Mouse (Mus musculus) neural tube, embryonic 14.5 days (tissue): ENCODE data around the gene Foxk1. TPM values are rescaled to one million over a fixed set of nuclear protein-coding genes. Genes with fewer than 3 reads are reported as not detected.

Source experiments
- ATAC-seq: fragments of 200-750 bp; cut with Nextera tagmentation; 2 replicates; pipeline ENCODE4 v1.8.0; 2017; ENCODE audit warnings: low read depth, mild to moderate bottlenecking, moderate TSS enrichment, moderate library complexity
- H3K27ac ChIP-seq: fragments of 300-500 bp; sonication (generic); 2 replicates; pipeline ENCODE4 v1.5.1; 2014; ENCODE audit warnings: low read depth, mild to moderate bottlenecking, control low read depth, low read length, moderate library complexity, mixed read lengths
- H3K27me3 ChIP-seq: fragments of 300-500 bp; sonication (generic); 2 replicates; pipeline ENCODE4 v1.6.1; 2014; ENCODE audit warnings: low read length; ENCODE audit not compliant: control insufficient read depth, insufficient read depth
- H3K36me3 ChIP-seq: fragments of 300-500 bp; sonication (generic); 2 replicates; pipeline ENCODE4 v1.6.1; 2014; ENCODE audit warnings: low read length, mixed read lengths; ENCODE audit not compliant: control insufficient read depth, insufficient read depth
- H3K4me1 ChIP-seq: fragments of 300-500 bp; sonication (generic); 2 replicates; pipeline ENCODE4 v1.6.1; 2014; ENCODE audit warnings: low read length; ENCODE audit not compliant: control insufficient read depth, insufficient read depth
- H3K4me2 ChIP-seq: fragments of 300-500 bp; sonication (generic); 2 replicates; pipeline ENCODE4 v1.6.1; 2014; ENCODE audit warnings: mild to moderate bottlenecking, low read depth, low read length, control low read depth
- H3K4me3 ChIP-seq: fragments of 300-500 bp; sonication (generic); 2 replicates; pipeline ENCODE4 v1.5.1; 2014; ENCODE audit warnings: low read depth, low read length, control low read depth, mixed read lengths
- H3K9ac ChIP-seq: fragments of 300-500 bp; sonication (generic); replicated peaks from 2 replicates; pipeline ENCODE4 v1.6.1; 2014; ENCODE audit warnings: low read depth, mild to moderate bottlenecking, control low read depth, low read length, mixed read lengths
- H3K9me3 ChIP-seq: fragments of 300-500 bp; sonication (generic); 2 replicates; pipeline ENCODE4 v1.6.1; 2016; ENCODE audit warnings: low read length; ENCODE audit not compliant: control insufficient read depth
- WGBS: fragments of 180-500 bp; shearing (Covaris S2); extraction: QIAGEN DNeasy Blood & Tissue Kit; methylation state at CpG from one replicate; pipeline ENCODE4 v1.1.7; 2014; 5-methylcytosine and 5-hydroxymethylcytosine counted together
- polyA plus RNA-seq: library from polyadenylated mRNA; unstranded; fragments of >200 nt; fragmentation: Nextera tagmentation; extraction: Ambion mirVana; gene quantifications from 2 replicates; pipeline ENCODE4 v1.2.1, GENCODE M21; 2014

Foxk1 gene
- polyA plus RNA-seq, 1 experiment from 2014 or later, result 4.3 TPM

- no peaks in the 10 kb centered on the region for H3K9me3 ChIP-seq
- H3K9ac ChIP-seq, result peak overlapping the region; percentile 95
- peaks cover 33% of the 10 kb centered on the region for H3K4me1 ChIP-seq
- no peaks in the 10 kb centered on the region for H3K36me3 ChIP-seq
- ATAC-seq, result peak; percentile 45
- no peaks in the 10 kb centered on the region for H3K27me3 ChIP-seq
- peak overlapping the region; percentile 82 for H3K4me2 ChIP-seq
- peak overlapping the region; percentile 81 for H3K27ac ChIP-seq
- H3K4me3 ChIP-seq, result peak overlapping the region; percentile 99
- under 1% methylated on average over 53 of the region's 67 CpGs for WGBS
Measured at GRCm38 (mm10) chr5:142401641-142402625, 636 bp downstream of the Foxk1 start.

GRCm38 (mm10) chr5:142403694-142404093 is 2.4 kb downstream of the Foxk1 start:
- Histone ChIP-seq H3K4me1 (peaks cover 33% of the 10 kb centered on the region), H3K9ac (no peak overlapping the region)
- 76% methylated on average over 3 of the region's 3 CpGs for WGBS

GRCm38 (mm10) chr5:142404307-142404706 is 3.0 kb downstream of the Foxk1 start:
- Histone ChIP-seq H3K9me3 (no peaks in the 10 kb centered on the region), H3K9ac (no peak overlapping the region), H3K4me1 (peaks cover 34% of the 10 kb centered on the region), H3K4me2 (peak overlapping the region; percentile 24; the same call in 1 of the 2 replicates), H3K4me3 (no peak overlapping the region; the same call in 1 of the 2 replicates), H3K36me3 (no peaks in the 10 kb centered on the region), H3K27me3 (no peaks in the 10 kb centered on the region), H3K27ac (no peak overlapping the region)
- 96% methylated on average over 1 of the region's 1 CpGs for WGBS
- no peak for ATAC-seq

More at GRCm38 (mm10) chr5:142403694-142404093, 2.4 kb downstream of the Foxk1 start:
- Histone ChIP-seq H3K27ac (no peak overlapping the region), H3K4me2 (peak overlapping the region; percentile 82), H3K9me3 (no peaks in the 10 kb centered on the region), H3K4me3 (no peak overlapping the region), H3K27me3 (no peaks in the 10 kb centered on the region), H3K36me3 (no peaks in the 10 kb centered on the region)
- no peak for ATAC-seq

DNA sequence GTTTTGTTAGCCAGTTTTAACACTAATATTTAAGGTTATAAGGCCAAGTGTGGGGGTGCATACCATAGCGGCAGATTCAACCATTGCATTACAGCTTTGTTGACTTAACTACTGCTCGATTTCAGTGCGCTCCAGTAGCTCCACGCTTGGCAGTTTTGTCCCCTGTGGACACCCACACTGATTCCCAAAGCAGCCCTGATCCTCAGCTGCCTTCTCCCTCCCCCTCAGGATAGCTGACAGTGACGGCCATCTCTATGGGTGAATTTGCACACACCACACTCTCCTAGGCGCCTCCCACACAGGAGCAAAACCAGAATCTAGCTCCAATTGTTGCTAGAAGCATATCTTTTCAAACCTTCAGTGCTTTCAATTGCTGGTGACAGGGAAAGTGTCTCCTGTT is 4.1 kb downstream of the Foxk1 start:
- no peak overlapping the region for H3K9ac ChIP-seq

GRCm38 (mm10) chr5:142406401-142406800 is 5.1 kb downstream of the Foxk1 start:
- Histone ChIP-seq H3K4me1 (peaks cover 31% of the 10 kb centered on the region), H3K9ac (no peak overlapping the region), H3K4me3 (no peak overlapping the region), H3K4me2 (no peak overlapping the region), H3K27ac (no peak overlapping the region), H3K9me3 (no peaks in the 10 kb centered on the region), H3K27me3 (no peaks in the 10 kb centered on the region), H3K36me3 (no peaks in the 10 kb centered on the region)
- 94% methylated on average over 7 of the region's 7 CpGs for WGBS
- no peak for ATAC-seq

More for the DNA sequence above, 4.1 kb downstream of the Foxk1 start:
- ATAC-seq, result no peak
- Histone ChIP-seq H3K36me3 (no peaks in the 10 kb centered on the region), H3K4me2 (no peak overlapping the region), H3K4me3 (no peak overlapping the region), H3K4me1 (peaks cover 36% of the 10 kb centered on the region), H3K27ac (no peak overlapping the region), H3K9me3 (no peaks in the 10 kb centered on the region), H3K27me3 (no peaks in the 10 kb centered on the region)
- WGBS, result 69% methylated on average over 6 of the region's 6 CpGs

DNA sequence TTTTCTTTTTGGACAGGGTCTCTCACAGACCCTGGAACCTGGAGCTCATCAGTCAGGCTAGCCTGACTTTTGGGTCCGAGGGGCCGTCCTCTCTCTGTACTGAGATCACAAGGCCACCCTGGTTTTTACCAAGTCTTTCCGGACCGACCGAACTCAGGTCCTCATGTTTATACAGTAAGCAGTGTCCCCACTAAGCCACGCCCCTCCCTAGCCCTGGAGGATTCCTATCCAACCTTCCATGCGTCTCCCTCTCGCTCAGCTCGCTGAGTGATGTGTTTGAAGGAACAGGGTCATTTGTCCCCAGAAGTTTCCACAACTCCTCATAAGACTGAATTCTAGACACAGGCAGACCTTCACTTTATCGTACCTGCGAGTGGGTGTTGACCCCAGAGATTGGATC is 5.6 kb downstream of the Foxk1 start:
- no peak overlapping the region for H3K4me2 ChIP-seq
- H3K9me3 ChIP-seq, result no peaks in the 10 kb centered on the region
- ATAC-seq, result no peak
- H3K36me3 ChIP-seq, result no peaks in the 10 kb centered on the region
- no peak overlapping the region for H3K4me3 ChIP-seq
- no peak overlapping the region for H3K9ac ChIP-seq
- H3K4me1 ChIP-seq, result peaks cover 30% of the 10 kb centered on the region
- H3K27ac ChIP-seq, result no peak overlapping the region
- no peaks in the 10 kb centered on the region for H3K27me3 ChIP-seq
- WGBS, result 86% methylated on average over 11 of the region's 11 CpGs

DNA sequence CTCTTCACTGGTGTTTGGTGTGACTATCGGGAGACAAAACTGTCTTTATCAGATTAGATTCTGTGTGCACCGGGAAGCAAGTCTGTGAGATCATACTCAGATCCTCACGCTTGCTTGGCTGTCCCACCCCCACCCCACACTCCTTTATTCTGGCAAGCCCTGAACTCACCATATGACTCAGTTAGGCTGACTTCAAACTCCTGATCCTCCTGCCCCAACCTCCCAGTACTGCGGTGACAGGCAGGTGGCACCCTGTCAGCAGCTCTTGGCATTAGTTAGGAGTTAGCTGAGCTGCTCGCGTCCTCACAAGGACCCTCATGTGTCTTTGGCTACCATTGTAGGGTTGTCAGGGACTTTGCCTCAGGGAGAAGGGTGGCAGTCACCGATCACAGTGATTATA is 6.1 kb downstream of the Foxk1 start:
- no peaks in the 10 kb centered on the region for H3K9me3 ChIP-seq
- H3K4me2 ChIP-seq, result no peak overlapping the region
- H3K27ac ChIP-seq, result no peak overlapping the region
- H3K9ac ChIP-seq, result no peak overlapping the region
- no peak overlapping the region for H3K4me3 ChIP-seq
- peaks cover 26% of the 10 kb centered on the region for H3K4me1 ChIP-seq
- no peaks in the 10 kb centered on the region for H3K27me3 ChIP-seq
- H3K36me3 ChIP-seq, result no peaks in the 10 kb centered on the region
- WGBS, result 82% methylated on average over 7 of the region's 7 CpGs
- no peak for ATAC-seq

DNA sequence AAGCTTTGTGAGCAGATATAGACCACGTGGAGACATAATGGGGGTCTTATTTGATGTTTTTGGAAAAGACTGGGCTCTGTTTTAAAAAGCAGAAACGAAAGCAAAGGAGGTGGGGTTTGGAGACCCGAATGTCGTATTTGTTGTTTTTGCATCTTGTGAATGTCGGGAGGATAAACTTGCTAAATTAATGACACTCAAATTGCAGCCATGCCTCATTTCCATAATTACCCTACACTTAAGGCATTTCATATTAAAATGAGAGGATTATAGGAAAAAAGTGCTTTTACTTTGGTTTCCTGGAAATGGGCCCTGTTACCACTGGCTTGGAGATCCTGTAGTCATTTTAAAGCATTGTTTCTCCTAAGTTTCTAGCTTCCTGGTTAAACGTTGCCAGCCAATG is 7.9 kb downstream of the Foxk1 start:
- H3K4me2 ChIP-seq, result no peak overlapping the region
- no peaks in the 10 kb centered on the region for H3K27me3 ChIP-seq
- ATAC-seq, result no peak
- H3K36me3 ChIP-seq, result no peaks in the 10 kb centered on the region
- no peak overlapping the region for H3K9ac ChIP-seq
- WGBS, result 52% methylated on average over 6 of the region's 6 CpGs
- no peaks in the 10 kb centered on the region for H3K9me3 ChIP-seq
- H3K4me3 ChIP-seq, result no peak overlapping the region
- peaks cover 13% of the 10 kb centered on the region for H3K4me1 ChIP-seq
- H3K27ac ChIP-seq, result no peak overlapping the region

DNA sequence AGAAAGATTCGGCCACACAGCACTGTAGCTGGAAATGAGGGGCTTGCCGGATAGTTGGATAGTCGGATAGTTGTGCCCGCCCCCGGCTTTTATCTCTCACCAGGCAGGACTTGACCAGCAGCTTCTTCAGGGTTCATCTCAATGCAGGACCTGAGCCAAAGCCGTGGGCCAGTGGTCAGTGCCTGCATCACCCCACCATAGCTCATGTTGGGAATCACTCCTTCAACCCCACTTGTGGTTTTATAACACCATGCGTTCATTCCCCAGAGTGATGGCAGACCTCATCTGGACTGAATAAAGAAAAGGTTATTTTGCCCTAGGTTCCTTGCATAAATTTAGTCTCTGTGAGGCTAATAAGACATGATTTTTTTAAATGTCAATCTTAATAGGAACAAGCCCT is 9.1 kb downstream of the Foxk1 start:
- peaks cover 16% of the 10 kb centered on the region for H3K4me1 ChIP-seq
- no peaks in the 10 kb centered on the region for H3K9me3 ChIP-seq
- H3K4me3 ChIP-seq, result no peak overlapping the region
- H3K27me3 ChIP-seq, result no peaks in the 10 kb centered on the region
- no peak overlapping the region for H3K9ac ChIP-seq
- ATAC-seq, result no peak
- H3K36me3 ChIP-seq, result no peaks in the 10 kb centered on the region
- H3K4me2 ChIP-seq, result no peak overlapping the region
- 32% methylated on average over 7 of the region's 7 CpGs for WGBS
- H3K27ac ChIP-seq, result no peak overlapping the region
